Mouse (Mus musculus) ovary, postnatal 36 days (tissue): ENCODE measurements around the gene Brd7.
A peak's percentile ranks its signal among the peaks of the same experiment; 100 is the strongest.

Experiments
- DNase-seq: peaks from one replicate; pipeline ENCODE4 v3.0.0; 2022; ENCODE audit warnings: low spot score, mixed read lengths

The Brd7 gene

GRCm38 (mm10) chr8:88361708-88362428, at the start of gene Brd7:
TSS of gene Brd7 (minus strand) at chr8:88362194.
- DNase-seq, result peak; percentile 90

- no peak for DNase-seq
Observed at GRCm38 (mm10) chr8:88411461-88411860, 49.5 kb upstream of the Brd7 start.

GRCm38 (mm10) chr8:88409401-88409940, 47.5 kb upstream of the Brd7 start:
- DNase-seq, result no peak

DNA sequence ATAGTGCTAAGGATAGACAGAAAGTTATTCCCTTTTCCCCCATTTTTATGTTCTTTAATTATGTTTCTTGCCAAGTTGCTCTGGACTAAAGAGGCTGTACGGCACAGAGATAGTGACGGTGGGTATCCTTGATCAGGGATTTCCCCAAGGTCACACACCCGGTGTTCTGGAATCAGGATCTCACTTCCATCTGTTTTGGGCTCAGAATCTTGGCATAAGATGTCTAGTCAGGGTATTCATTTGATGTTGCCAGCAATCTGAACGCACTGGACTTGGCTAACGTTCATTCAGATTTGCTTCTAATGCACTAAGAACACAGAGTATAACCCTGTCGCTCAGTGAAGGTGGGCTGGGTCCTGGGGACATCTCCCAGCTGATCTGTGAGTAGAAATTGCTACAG, 45.7 kb upstream of the Brd7 start:
- DNase-seq, result no peak

DNA sequence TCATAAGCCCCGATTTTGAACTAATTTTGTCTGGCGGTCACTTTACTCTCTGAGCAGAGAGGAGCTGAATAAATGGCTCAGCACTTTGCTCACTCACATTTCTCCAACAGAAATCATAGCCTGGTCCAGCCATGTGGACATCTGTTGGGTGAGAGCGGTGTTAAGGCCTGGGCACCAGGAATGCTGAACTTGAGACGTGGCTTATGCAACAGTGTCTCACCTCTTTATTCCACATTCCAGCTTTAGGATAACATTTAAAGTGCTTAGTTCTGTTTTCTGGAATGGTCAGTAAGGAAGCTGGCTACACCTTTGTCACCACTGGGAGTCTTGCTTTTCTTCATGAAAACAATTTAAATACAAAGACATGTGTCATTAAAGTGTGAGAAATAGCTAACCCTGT, 36.1 kb upstream of the Brd7 start:
- no peak for DNase-seq

DNA sequence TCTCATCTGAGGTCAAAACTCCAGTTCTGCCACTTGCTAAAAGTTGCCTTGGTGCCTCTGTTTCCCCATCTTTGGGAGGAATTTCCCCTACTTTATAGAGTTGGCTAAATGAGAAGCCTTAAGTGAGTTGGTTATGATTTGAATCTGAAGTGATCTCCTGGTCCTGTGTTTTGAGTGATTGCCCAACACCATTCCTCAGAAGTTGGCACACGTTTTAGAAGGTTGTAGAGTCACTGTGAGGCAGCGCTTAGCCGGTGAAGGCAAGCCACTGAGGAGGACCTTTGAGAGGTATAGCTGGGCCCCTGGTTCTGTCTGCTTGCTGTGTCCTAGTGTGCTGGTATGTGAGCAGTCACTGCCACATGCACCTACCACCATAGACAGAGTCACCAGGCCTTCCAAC, 31.3 kb upstream of the Brd7 start:
- DNase-seq, result no peak

- DNase-seq, result no peak
Observed at GRCm38 (mm10) chr8:88390749-88391148, 28.8 kb upstream of the Brd7 start.

DNA sequence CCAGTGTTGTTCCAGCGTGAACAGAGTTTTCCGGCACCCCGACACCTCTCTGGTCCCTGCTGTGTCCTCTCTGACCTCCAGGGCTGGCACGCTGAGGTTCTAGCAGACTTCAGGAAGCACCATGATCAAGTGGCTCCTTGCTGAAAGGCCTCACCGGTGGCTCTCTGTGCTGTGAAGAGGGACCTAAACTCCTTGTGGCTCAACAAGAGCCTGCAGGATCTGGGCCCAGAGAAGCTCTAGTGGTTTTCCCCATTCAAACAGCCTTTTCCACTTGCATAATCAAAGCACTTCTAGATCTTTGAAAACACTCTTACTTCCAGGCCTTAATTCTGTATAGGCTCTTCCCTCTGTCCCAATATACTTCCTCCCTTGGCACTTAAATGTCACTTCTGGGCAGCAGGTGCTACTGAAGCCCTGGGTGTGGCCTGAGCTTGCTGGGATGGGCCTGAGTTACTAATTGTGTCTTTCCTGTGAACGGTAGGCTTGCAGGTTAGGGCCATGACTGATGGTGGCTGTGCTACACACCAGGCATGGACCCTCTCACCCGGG, 26.8 kb upstream of the Brd7 start:
- DNase-seq, result no peak

- DNase-seq, result no peak
Observed at GRCm38 (mm10) chr8:88387874-88388273, 25.9 kb upstream of the Brd7 start.

DNA sequence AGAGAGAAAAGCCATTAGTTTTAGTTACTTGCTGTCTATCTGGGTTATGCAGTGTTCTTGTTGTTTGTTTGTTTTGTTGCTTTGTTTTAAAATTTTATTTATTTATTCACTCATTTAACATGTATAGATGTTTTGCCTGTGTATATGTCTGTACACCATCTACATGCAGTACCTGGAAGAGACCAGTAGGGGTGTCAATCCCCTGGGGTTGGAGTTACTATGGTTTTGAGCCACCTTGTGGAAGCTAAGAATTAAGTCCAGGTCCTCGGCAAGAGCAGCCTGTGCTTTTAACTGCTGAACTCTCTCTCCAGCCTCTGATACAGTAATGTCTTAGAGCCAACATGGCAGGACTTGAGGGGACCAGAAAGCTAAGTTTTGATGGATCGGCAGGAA, 21.2 kb upstream of the Brd7 start:
- no peak for DNase-seq

DNA sequence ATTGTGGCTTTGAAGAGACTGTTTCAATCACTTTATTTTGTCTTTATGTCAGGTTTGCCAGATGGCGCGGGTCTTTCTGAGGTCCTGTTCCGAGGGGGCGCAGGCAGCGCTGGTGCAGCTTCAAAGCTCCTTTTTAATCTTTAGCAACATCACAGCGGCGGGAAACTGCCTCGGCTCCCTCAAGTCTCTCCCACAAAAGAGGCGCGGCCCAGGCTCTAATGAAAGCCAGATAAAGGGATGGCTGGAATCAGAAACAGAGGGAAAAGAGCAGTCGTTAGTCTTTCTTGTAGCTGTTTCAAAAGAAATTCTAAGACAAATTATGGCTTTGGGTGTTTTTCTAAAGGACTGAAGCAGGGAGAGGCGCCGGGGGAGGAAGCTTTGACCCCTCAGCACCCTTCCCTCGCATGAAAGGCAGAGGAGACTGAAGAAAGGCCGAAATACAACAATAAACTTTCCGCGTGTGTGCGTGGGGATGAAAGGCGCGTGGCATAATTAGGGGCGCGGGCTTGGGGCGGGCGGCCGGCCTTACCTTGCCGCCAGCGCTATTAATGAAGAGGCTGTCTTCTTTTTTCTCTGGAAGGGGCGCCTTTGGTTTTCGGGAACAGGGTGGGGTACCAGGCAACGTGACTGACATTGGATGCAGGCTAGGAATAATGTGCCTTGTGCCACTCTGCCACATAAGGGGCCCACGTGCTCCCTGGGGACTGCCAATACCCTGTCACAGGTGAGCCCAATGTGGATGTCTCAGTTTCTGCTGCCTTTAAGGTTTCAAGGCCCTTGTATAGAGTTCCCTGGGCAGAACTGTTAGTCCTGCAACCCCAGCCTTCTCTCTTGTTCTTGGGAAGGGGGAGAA, 20.5 kb upstream of the Brd7 start:
- no peak for DNase-seq

GRCm38 (mm10) chr8:88380497-88380896, 18.5 kb upstream of the Brd7 start:
- no peak for DNase-seq

GRCm38 (mm10) chr8:88376836-88377582, 15.0 kb upstream of the Brd7 start:
- DNase-seq, result peak; percentile 53

- no peak for DNase-seq
Observed at GRCm38 (mm10) chr8:88371522-88371921, 9.5 kb upstream of the Brd7 start.

DNA sequence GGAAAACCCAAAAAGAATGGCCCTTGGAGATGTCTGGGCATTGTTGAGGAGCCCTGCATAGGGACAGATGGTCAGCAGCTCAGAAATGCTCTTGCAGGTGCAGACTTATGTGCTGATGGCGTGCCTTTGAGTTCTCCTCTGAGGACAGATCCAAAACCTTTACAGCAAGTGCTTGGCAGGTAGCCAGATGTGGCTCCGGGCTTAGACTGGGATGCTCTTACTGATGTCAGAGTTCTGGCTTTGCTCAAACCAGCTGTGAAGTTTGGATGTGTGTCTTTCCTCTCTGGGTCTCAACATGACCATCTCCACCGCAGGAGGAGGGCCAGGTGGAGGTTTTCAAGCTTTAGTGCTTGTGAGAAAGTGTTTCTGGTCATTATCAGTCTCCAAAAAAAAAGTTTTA, 7.8 kb upstream of the Brd7 start:
- no peak for DNase-seq

DNA sequence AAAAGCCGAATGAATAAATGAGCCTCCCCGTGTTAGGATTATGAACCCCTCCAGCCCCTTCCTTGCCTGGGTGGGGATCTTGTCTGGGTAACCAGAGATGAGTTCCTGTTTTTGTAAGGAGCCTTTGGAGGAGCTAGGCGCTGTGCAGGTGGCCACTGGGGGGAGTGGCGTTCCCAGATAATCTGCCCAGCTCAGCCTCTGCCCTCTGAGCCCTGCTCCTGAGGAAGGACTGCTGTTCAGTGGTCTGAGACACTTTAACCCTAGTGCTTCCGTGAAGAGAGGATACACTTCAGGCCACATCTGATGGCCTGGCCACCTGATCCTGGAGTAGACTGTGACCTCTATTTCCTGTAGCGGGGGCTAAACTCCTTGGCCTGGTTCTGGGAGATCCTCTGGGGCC, 7.2 kb upstream of the Brd7 start:
- DNase-seq, result peak; percentile 40

- DNase-seq, result peak; percentile 39
Observed at GRCm38 (mm10) chr8:88362446-88363150, 604 bp upstream of the Brd7 start.

- peak; percentile 31 for DNase-seq
Observed at GRCm38 (mm10) chr8:88361044-88361707, 818 bp downstream of the Brd7 start.

GRCm38 (mm10) chr8:88359959-88360358, 2.0 kb downstream of the Brd7 start:
- DNase-seq, result no peak

DNA sequence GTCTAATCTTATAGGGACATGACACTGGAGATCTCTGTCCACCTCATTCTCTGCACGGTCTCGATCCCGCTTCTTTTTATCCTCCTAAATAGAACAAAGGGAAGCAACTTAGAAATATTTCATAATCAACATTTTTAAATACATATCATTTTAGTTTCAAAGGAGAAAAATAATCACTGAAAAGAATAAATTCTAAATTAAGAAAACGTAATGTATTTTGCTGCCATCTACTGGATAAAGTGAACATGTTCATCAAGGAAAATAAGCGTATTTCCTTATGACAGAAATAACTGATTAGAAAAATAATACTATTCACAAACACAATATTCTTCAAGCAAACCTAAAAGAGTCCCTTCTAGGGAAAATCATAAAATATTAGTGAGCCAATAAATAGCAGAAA, 4.0 kb downstream of the Brd7 start:
- DNase-seq, result no peak
